Mouse (Mus musculus) kidney, postnatal 14 days (tissue): ENCODE data around the gene Krt78.
"Not testable (repeated sequence)": the region's sequence is repeated elsewhere in the genome, so short reads cannot be mapped to it uniquely, and the experiment has no call there.

Source experiments
- DNase-seq: peaks from one replicate; pipeline ENCODE4 v3.0.0; 2022; ENCODE audit warnings: mixed read lengths

Gene Krt78

DNA sequence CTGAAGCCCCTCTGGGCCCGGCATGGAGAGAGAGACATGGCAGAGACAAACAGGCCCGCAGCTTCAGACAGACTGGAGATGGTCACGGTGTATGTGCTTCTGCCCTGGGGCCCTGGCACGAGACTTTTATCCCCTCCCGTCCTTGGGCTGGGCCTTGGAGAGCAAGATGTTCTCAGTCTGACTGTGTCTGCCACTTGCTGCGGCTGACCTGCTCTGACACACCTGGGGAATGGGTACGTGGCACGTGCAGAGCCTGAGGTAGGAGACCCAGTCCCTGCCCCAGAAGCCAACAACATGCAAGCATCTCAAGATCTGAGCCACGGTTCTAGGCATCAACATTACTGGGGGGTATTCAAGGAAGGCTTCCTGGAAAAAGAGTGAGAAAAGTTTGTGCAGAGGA, at the start of gene Krt78:
TSS of gene Krt78 (minus strand) at position 101 of the 400 bp plus-strand sequence.
- no peak for DNase-seq

DNA sequence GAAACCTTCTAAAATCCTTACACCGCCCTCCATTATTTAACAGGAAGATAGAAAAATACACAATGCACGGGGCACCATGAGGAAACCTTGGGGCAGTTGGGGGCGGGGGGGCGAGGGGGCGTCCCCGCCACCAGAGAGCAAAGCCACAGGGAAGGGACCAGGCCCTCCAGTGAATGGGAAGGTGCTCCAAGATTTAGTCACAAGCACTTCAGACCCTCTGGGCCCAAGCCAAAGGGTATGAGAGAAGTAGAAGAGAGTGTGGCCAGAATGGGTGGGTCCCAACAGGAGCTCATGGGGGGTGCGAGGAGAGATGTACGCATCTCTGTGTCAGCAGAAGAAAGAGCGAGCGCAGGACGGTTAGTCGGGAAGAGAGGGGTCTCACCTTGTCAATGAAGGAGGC, 49.4 kb upstream of the Krt78 start:
- DNase-seq, result no peak

DNA sequence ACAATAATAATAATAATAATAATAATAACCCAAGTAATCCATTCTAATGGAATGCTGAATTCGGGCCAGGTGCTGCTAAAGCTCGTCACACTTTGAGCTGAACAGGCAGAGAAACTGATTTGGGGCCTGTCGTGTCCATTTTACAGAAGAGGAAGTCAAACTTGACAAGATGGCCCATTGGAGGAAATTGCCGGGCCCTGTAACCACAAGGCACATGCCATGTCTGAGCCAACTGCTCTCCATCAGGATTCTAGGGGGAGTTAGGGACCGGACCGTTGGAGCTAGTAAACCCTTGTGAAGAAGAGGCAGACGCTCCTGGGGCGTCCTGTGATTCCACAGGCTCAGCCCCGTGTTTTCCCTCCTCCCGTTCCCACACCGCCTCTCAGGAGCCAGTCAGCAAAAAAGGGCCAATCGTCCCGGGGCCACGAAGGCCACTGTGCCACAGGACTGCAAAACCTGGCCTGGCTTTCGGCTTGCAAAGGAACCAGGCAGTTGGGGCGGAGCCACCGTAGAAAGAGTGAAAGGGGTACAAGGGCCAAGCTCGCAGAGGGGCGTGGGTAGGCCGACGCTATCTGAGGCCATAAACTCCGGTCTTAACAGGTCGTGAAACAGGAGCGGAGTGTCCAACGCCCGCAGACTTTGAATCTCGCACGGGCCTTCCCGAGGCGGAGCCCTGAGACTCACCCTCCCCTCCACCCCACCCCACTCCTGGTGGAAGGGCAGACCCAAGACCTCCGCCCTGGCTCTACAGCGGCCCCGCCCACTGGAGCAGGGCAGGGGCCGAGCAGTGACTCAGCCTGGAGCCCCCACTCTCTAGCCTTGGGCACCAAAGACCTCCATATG, 48.8 kb upstream of the Krt78 start:
- DNase-seq, result peak; percentile 87

DNA sequence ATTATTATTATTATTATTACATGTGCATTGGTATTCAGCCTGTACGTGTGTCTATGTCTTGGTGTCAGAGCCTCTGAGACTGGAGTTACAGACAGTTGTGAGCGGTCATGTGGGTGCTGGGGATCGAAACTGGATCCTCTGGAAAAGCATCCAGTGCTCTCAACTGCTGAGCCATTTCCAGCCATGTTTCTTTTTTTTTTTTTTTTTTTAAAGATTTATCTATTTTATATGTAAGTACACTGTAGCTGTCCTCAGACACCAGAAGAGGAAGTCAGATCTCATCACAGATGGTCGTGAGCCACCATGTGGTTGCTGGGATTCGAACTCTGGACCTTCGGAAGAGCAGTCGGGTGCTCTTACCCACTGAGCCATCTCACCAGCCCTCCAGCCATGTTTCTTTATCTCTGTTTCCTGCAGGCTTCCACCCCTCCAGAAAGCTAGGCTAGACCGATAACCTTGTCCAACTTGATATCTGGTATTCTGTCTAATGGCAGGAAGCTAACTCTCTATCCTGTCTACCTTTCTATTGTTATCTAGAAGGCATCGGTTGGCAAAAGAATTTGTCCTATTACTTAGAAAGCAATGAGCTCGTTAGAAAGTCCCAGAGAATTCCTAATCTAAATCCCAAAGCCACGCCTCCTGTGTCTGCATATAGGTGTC, 45.7 kb upstream of the Krt78 start:
- no peak for DNase-seq

DNA sequence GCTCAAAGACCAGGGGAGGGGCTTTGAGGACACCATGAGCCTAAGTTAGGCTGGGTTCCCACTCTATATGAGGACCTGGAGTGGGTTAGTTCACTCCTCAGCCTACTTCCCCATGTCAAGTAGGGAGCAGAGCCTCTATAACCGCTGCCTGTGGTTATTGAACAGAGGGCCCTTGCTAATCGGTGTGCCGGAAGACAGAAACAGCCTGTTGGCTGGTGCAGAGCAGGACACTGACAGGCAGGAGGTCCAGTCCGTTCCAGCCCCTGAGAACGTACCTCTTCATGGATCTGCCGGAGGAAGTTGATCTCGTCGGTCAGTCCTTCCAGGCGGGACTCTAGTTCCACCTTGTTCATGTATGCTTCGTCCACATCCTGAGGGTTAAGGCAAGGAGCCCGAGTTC, 45.1 kb upstream of the Krt78 start:
- no peak for DNase-seq

DNA sequence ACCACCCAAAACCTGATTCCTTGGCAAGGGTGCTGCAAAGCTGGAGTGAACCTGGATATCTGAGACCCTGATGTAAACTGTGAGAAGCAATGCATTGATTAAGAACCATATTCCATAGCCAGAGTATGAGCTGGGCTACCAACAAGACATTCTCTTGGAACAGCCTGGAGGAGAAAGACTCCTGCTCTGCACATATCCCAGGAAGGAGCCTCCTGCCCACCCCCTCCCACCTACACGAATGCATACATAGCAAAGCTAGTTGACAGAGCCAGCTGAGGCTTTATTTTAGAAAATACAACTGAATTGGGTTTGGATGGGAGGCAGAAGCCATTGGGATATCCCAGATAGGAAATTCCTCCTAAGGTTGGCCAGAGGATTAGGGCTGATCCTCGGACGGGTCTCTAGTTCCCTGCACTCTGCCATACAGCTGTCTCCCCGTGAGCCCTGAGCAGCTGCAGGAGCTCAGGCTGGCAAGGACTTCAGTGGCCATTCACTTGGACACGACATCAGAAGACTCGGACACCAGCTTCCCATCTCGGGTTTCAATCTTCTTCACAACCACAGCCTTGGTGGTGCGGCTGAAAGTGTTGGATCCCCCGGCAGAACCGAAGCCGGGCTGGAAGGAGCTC, 42.5 kb upstream of the Krt78 start:
- DNase-seq, result not testable (repeated sequence)

DNA sequence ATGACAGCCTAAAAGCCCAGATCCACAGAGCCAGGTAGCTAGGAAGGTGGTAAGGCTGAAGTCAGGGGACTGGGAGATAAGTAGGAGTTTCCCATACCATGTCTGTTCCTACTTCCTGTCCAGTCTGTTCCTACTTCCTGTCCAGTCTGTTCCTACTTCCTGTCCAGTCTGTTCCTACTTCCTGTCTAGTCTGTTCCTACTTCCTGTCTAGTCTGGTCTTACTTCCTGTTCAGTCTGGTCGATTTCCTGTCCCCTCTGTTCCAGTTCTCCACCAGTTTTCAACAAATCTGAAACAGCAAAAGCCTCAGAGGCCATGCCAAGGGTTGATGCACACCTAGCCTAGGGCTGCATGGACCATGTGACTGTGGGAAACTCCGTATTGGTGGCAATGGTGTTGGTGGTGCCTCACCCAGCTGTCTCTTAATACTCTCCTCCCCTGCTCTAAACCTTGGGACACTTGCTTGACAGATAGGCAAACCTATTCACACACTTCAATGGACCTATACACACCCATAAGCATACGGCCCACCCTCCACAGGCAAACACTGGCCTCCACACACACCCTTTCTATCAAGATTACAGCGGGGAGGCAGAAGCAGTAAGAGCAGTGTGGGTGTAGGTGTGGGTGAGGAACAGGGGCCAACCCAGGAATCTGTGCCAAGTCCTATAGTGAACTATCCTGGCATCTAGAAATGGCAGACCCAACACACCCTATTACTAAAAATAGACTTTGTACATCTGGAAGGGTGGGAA, 41.6 kb upstream of the Krt78 start:
- no peak for DNase-seq

DNA sequence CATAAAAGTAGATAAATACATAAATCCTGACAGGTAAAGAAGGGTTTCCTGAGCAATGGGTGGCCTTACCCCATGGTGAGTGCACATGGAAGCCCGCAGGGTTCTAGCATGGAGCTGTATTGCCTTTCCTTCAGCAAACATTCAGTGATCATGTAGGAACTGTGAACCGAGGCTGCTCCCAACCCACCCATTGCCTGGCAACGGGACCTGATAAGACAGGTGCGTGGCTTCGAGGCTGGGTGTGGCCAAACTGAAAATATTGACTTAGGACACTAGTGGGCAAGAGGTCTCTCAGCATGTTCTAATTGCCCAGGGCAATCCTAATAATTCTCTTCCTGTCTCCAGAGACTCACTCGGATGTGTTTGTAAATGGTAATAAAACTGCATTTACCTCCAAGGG, 40.3 kb upstream of the Krt78 start:
- no peak for DNase-seq

DNA sequence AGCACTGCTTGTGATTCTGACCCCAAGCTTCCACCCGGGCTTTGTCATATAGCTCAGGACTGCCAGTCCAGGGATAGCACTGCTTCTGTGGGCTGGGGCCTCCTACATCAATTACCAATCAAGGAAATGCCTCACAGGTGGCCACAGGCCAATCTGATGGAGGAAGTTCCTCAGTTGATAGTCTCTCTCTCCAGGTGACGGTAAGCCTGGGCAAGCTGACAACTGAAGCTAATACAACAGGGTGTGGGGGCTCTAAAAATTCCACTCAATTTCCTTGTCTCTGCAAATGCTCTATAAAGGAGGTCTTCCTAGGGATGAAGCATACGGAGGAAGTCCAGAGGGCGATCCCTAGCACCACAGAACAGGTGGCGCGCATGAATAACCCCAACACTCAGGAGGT, 36.9 kb upstream of the Krt78 start:
- no peak for DNase-seq

DNA sequence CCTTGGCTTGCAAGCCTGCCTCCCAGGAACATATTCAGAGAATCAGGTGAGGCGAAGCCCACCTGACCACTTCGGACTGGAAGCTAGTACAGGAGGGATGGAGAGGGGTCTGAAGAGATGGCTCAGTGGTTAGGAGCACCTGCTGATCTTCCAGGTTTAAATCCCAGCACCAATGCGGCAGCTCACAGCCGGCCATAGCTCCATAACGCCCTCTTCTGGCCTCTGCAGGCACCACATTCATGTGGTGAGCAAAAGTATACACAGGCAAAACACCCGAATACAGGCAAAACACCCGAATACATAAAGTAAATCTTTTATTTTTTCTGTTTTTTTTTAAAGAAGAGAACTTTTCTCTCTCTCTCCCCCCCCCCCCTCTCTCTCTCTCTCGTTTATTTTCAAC, 34.6 kb upstream of the Krt78 start:
- DNase-seq, result no peak

DNA sequence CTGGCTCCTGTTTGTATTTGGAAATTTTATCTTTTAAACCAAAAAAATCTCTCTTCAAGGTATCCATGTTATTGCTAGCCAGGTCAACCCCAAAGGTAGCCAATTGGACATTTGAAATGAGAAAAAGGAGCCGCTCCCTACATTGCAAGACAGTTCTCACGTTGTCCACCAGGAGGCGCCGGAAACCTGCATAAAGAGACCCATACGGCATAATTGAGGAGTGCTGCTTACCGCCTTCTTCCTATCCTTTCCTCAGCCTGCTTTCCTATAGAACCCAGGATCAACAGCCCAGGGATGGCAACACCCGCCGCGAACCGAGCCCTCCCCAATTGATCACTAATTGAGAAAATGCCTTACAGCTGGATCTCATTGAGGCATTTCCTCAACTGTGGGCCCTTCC, 34.0 kb upstream of the Krt78 start:
- peak; percentile 83 for DNase-seq

DNA sequence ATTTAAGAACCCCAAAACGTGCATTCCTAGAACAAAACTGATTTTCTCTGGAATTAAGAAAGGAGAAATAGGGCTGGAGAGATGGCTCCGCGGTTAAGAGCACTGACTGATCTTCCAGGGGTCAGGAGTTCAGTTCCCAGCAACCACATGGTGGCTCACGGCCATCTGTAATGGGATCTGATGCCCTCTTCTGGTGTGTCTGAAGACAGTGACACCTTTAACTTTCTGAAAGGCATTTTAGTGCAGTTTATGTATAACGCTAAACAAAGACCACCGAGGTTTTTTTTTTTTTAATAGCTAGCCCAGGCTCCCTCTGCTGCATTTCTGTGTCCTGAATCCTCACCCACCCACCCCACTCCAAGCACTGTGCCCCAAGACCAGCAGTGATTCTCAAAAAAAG, 30.7 kb upstream of the Krt78 start:
- DNase-seq, result no peak

DNA sequence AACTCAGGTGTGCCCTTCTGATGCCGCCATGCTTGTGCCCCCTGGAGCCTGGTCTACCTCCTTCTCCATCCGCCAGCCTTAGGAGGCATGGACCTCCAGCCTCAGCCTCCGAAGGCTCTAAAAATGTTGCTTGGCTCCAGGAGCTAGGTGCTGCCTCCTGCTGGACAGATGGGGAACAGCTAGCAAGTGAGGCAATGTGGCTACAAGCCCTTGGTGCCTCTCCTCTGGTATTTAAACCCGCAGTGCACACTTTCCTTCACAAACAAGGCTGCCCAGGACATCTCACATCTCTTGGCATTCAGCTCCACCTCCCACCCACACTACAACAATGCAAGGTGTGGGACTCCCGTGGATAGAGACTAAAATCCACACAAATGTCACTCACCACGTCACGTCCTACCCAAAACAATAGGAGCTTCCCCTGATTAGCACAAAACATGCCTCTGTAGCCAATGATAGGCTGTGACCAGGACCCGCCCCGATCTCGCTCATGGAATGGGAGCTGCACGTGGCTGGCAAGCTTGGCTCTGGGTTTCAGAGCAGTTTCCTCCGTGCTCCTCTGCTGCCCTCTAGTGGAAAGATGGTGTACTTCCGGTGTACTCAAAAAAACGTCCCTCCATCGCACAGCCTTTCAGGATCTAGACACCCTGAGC, 30.0 kb upstream of the Krt78 start:
- DNase-seq, result peak; percentile 94

DNA sequence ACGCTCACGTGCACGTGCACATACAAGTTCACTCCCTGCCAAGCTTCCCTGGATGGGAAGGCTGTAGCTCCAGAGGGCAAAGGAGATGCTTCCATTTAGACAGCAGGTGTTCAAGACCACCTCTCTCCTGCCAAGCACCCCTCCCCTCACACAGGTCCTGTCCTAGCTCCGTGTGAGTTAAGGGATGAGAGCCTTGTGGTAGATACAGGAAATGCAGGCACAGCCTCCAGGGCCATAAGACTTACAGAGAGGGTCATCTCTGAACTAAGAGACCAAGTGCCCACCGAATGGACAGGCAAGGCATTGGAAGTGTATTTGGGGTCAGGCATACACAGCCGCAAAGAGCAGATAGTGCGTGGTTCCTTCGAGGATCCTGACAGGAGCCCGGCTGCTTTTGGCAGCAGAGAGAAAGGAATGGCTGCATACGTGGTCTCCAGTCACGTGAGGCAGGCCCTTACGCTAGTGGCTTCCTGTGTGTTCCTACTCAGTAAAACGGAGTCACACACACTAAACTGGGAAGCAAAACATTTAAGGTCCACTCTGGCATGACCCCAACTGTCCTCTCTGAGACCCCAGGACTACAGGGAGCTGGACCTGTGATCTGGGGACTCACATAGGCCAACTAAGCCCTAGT, 29.3 kb upstream of the Krt78 start:
- no peak for DNase-seq

DNA sequence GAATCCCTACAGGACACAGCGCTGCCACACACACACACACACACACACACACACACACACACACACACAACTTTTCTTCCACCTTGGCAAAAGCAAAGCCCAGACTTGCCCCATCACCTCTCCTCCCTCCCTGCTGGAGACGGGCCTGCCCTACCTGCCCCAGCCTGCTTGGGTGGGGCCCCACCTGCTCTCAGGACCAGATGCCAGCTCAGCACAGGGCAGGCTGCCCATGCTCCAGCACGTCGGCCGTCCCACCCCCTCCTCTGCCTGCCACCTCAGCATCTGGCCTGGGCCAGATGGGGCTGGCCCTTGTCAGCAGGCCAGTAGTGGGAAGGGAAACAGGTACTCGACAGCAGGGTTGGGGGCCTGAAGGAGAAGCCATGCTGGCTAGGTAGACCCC, 26.8 kb upstream of the Krt78 start:
- peak; percentile 88 for DNase-seq

DNA sequence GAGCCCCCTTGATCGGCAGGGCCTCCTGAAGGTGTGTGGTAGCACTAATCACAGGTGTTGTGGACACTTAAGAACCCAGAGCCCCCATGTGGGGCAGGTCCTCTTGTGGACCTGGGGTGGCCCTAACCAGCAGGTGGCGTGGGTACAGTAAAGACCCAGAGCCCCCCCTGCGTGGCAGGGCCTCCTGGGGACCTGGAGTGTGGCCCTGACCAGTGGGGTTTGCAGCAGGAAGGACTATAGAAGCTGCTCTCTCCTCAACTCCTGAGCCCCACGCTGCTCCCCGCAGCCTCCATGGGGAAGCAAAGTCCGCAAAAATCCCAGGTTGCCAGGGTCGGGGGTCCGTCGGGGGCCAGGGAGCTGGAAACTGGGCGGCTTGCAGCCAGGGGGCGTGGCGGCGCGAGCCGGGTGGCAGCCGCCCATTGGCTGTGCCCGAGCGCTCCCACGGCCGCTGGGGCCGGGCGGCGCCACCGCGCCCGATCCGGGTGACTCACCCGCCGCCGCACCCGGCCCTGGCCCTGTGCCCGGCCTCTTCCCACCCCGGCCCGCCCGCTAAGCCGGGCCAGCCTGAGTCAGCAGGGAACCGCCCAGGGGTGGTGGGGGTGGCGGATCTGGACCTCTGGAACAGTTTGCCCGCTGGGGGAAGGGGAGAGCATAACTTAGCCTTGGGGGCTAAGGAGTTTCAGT, 23.1 kb upstream of the Krt78 start:
- DNase-seq, result peak; percentile 96

DNA sequence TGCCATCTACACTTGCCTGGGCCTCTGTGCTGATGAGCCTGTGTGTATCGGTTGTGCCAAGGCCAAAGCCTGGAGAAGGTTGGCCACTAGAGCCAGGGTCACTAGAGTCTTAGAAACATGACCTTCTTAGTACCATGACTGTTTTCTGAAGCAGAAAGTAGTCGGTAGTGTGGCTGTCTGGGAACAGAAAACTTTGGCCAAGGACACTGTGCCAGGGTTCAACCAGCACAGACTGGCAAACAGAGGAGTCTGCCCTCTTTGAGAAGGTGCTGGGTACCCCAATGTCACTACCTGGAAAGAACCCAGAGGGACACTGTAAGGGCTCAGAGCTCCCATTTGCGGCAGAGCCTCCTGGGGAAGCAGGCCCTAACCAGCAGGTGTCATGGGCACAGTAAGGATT, 22.6 kb upstream of the Krt78 start:
- peak; percentile 34 for DNase-seq

DNA sequence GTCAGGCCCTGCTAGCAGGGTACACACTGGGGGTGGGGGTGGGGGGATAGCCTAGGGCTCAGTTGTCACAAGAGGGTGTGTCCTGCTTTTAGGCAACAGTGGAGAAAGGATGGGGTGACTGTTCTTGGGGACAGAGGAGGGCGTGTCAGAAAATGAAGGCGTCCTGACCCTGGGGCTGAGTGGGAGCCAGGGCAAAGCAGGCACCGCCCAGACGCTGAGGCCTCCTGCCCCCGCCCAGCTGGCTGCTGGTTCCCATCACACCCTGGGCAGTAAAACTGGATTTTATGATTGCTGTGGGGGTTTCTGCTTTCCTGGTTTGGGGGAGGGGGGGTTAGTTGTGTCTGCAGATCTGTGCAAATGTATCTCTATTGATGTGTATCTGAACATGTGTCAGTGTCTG, 21.9 kb upstream of the Krt78 start:
- peak; percentile 45 for DNase-seq

DNA sequence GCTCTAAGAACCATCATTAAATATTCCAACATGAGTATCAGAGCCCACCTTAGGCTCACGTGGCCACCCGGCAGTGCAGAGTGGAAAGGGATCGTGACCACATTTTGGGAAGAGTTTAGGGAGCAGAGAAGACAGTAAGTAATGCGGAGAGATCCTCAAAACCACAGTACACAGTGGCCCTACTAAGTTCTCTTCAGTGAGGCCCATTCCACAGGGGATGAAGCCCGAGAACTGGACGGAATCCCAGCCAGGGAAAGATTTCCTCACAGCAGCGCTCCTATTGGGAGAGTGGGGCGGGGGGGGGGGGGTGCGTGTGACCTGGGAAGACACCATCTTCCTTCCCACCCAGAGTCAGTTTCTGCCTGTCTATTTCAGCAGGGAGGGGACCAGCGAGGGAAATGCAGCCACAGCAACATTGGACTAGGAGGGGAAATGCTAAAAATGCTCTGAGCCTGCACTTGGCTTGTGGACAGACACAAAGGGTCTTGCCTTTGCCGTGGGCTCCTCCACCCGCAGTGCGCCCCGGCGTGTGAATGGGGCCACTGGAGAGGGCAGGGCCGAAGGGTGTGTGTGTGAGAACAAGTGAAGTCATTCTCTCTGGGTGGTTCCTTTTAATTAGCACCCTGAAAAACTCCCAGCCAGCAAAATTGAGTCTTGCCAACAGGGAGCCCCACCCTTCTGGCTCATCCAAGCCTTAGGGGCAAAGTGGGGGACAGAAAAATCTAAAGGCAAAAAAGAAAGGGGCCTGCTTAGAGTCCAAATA, 20.2 kb upstream of the Krt78 start:
- no peak for DNase-seq

DNA sequence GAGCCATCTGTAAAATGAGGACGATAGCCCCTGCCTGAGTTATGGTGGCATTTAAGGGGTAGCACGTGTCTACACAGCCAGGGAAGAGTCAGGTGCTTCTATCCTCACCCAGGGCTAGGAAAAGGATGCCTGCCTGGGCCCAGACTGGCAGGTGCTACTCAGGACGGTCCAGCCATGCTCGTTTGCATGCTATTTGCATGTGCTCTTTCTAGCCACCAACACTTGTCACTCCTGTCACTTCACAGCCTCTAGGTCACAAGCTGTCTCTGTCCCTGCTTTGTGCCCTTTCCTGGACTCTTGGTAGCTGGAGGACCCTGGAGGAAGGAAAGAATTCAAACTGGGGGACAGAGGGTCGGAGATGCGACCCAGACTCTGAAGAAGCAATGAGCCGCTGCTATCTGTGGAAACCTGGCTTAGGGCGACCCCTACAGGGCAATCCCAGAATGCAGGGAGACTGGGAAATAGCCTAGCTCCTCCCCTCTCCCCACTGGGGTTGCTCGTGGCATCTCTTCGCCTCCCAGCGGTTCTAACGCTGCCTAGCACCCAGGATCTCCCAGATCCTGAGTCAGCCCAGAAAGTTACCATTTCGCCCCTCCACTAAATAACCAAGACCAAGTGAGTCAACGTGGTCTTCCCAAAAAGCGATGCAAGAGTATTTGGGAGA, 19.5 kb upstream of the Krt78 start:
- peak; percentile 95 for DNase-seq
